Mouse (Mus musculus): ENCODE measurements around the gene Vmn2r70.

Gene Vmn2r70

DNA sequence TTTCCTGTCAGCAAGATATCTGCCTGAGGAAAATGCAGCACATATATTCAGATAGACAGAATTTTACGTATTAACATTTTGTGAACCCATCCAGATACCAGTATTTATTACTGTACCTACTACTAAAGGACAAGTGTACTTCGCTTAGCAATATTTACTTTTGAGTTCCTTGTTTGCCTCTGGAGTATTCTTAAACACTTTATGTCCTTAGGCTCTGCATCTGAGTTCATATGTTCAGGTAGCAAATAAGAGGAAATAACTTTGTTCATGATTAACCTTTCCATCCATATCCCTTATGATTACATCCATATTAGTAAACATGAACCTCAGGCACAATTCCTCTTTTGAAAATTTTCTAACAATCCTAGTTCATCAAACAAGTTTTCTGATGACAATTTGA, at the start of gene Vmn2r70:
Gene Vmn2r70, minus strand, starts transcription at position 101 of the 400 bp plus-strand sequence.
- no peak for DNase-seq

DNA sequence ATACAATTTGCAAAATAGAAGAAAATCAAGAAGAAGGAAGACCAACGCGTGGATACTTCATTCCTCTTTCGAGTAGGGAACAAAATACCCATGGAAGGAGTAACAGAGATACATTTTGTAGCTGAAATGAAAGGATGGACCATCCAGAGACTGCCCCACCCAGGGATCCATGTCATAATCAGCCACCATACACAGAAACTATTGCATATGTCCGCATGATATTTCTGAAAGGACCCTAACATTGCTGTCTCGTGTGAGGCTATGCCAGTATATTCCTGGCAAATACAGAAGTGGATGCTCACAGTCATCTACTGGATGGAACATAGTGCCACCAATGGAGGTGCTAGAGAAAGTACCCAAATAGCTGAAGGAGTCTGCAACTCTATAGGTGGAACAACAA, 6.2 kb downstream of the Vmn2r70 start, which contains the start of gene Vmn2r71:
Gene Vmn2r71, plus strand, starts transcription at position 301 of the 400 bp plus-strand sequence.
- DNase-seq, result no peak

DNA sequence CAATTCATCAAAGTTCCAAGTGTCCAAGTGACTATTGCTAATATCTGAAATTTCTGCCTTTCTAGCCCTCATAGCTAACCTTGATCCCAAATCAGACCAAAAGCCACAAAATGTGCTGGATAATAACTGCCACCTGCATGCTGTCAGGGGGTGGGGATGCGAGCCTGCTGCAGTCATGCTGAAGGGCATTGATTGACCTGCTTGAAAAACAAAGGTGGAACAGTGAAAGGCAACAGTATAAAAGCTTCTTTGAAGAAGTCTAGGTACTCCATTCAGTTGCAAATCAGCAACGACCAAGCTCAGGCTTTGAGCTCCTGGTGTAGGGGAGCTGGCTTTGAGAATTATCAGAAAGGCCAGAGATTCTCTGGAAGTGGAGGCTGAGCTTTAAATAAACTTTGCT, 25.9 kb downstream of the Vmn2r70 start:
- no peak for DNase-seq

DNA sequence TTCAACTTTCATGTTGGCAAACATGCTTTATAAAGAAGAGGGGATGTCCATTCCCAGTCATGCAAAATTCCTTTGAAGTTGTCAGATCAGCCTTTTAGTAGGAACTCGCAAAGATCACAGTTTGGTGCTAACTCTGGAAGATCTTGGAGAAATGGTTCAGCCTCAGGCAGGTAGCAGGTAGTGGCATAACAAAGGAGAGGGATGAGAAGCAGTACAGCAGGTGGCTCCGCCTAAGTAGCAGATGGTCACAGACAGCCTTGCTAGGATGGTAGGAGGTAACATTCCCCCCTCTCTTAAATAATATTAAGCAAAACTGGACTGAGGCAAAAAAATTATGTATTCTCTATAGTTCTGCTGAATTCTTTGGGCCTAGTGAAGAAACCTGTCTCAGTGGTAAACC, 26.9 kb downstream of the Vmn2r70 start:
- no peak for DNase-seq

All from lung, postnatal 10 days (tissue).